Mouse (Mus musculus): Measurements from ENCODE around the gene Ankrd27.
A peak's percentile ranks its signal among the peaks of the same experiment; 100 is the strongest.

The Ankrd27 gene

DNA sequence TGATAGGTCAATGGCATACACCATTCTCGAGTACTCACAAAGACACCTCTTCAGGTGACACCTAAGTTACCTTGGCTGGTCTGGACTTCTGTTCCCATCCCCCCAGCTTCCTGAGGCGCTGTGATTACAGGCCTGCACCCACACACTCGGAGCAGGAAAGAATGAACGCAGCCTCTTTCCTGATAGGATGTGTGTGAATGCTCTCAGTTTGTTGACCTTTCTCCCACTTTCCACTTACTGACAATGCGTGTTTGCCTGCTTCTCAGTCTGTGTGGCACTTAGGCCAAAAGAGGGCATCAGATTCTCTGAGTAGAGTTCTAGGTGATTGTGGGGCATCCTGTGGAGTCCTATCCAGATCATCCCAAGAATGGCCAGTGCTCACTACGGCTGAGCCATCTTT is 54.0 kb downstream of the Ankrd27 start:
- DNase-seq (ENCODE audit: inconsistent ontology term) = no peak

- DNase-seq (ENCODE audit: inconsistent ontology term) = peak; percentile 45
Measured at GRCm38 (mm10) chr7:35646317-35647081, 60.5 kb downstream of the Ankrd27 start.

- DNase-seq (ENCODE audit: inconsistent ontology term) = peak; percentile 94
Measured at GRCm38 (mm10) chr7:35647101-35647698, 61.2 kb downstream of the Ankrd27 start, which contains the start of gene Pdcd5. Gene Pdcd5 (minus strand): TSS chr7:35647521.

GRCm38 (mm10) chr7:35648239-35649069 is 62.4 kb downstream of the Ankrd27 start:
- DNase-seq (ENCODE audit: inconsistent ontology term) = no peak

GRCm38 (mm10) chr7:35649071-35649470 is 63.0 kb downstream of the Ankrd27 start:
- peak; percentile 56 for DNase-seq (ENCODE audit: inconsistent ontology term)

DNA sequence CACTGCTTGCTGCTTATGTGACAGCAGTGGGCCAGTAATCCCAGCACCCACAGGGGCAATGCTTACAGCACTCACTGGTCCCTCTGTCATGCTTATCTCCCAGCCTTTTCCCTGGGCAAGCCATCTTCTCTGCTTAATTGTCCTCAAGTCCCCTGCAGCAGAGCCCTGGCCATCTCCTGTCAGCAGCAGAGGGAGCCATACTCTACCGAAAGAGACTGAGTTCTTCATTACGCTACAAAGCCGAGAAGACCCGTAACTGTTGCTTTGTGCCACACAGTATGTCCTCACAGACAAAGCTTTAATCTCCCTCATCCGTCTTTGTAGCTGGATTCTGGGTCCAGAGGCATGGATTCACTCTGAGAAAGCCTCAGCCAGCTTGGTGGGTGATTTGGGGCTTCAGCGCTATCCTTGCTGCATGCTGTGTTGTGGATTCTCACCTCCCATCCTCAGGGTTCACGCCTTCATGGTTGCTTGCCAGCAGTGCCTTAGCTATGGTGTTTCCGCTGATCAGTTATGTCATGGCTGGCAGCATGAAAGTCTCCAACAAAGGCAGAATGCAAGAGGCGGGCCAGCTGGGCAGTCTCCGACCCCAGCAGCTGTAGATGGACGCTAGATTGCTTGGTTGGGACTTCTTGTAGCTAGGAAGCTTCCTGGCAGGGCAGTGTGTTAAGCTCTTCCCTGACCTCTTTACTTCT is 64.8 kb downstream of the Ankrd27 start:
- DNase-seq (ENCODE audit: inconsistent ontology term) = peak; percentile 29

- no peak for DNase-seq (ENCODE audit: inconsistent ontology term)
Measured at GRCm38 (mm10) chr7:35651583-35652270, 65.7 kb downstream of the Ankrd27 start.

DNA sequence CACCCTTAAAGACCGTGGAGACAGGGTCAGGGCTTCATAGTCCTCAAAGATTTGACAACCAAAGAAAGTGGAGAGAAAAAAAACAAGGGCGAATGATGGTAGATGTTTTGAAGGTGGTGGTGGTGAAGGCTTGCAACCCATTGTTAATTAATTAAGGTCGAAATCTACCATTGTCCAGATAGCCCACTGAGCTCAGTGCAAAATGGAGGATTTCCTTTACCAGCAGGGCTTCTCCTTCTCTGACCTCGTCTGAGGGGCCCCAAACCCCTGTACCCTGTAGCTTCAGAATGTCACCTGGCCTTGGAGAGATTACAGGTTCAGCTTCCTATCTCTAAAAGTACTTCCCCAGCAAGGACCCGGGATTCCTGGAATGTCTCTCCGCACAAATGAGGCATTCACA is 71.8 kb downstream of the Ankrd27 start:
- no peak for DNase-seq (ENCODE audit: inconsistent ontology term)

GRCm38 (mm10) chr7:35659173-35659572 is 73.1 kb downstream of the Ankrd27 start:
- no peak for DNase-seq (ENCODE audit: inconsistent ontology term)

- DNase-seq (ENCODE audit: inconsistent ontology term) = no peak
Measured at GRCm38 (mm10) chr7:35663790-35664376, 77.8 kb downstream of the Ankrd27 start.

- DNase-seq (ENCODE audit: inconsistent ontology term) = no peak
Measured at GRCm38 (mm10) chr7:35668066-35669041, 82.3 kb downstream of the Ankrd27 start.

DNA sequence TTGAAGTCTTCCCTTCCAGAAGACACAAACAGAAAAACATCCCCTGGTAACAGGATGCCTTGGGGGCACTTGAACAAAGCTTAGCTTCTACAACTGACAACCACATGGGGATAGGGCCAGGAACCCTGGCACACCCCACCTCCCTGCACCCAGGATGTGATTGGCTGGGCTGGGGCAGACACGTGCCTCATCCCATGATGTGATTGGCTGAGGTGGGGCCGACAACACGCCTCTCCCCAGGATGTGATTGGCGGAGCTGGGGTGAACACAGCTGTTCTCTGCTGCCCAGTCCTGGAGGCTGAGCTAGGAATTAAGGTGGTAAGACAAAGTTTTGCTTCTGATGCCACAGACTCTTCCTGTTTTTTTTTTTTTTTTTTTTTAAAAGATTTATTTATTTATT is 92.9 kb downstream of the Ankrd27 start:
- no peak for DNase-seq (ENCODE audit: inconsistent ontology term)

DNA sequence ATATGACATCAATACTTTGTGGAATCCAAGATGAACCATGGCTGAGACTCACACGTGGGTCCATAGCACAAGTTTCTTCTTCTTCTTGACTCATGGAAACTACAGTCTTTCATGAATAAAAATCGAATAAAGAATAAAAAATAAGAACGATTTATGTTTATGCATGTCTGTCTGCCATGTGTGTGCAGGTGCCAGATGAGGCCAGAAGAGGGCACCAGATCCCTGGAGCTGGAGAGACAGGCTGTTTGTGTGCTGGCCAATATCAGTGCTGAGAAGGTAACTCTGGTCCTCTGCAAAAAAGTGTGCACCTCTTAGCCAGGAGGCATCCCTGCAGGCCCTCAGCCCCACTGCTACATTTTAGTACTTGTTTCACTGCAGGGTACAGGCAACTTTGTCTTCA is 95.5 kb downstream of the Ankrd27 start:
- DNase-seq (ENCODE audit: inconsistent ontology term) = no peak

DNA sequence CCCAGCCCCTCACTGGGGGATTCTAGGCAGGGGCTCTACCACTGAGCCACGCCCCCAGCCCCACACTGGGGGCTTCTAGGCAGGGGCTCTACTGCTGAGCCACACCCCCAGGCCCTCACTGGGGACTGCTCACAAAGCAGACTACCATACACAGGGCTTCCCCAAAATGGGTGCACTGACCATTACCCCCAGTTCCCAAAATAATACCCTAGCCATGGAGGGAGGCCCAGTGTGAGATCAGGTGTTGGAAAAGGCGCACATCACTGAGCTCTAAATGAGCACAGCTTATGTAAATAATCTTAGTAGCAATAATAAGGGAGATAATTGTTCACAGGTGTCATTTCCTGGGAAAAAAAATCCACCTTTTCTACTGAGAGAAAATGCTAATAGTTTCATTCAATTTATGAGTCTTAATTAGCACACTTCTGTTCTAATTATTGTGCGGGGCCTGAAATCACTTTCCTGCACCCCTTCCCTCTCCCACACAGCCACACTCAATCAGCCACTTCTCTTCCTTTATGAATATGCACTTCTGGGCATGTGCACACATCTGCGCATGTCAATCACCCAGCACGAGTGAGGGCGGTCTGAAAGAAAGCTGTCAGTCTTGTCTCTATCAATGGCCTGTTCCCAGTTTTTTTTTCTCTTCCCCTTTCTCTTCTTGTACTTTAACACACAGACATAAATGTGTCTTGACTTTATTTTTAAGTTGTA is 97.5 kb downstream of the Ankrd27 start:
- DNase-seq (ENCODE audit: inconsistent ontology term) = no peak

DNA sequence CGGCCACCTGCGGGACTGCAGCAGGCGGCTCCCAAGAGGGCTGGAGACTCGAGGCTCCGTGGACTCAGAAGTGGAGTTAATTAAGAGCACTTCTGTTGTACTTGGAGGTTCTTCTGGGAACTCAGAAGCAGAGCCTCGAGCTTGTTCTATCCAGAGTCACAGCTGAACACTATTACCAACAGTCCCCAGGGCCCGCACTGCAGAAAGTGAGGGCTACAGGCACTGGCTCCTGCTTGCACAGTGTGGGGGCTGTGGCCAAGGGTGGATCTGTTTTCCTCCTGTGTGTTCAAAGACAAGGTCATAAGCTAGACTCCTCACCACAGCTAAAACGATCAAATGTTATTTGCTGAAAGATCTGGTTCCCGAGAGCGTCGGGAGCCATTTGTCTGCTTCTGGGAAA is 100.2 kb downstream of the Ankrd27 start:
- no peak for DNase-seq (ENCODE audit: inconsistent ontology term)

- peak; percentile 69 for DNase-seq (ENCODE audit: inconsistent ontology term)
Measured at GRCm38 (mm10) chr7:35686756-35687155, 100.7 kb downstream of the Ankrd27 start.

DNA sequence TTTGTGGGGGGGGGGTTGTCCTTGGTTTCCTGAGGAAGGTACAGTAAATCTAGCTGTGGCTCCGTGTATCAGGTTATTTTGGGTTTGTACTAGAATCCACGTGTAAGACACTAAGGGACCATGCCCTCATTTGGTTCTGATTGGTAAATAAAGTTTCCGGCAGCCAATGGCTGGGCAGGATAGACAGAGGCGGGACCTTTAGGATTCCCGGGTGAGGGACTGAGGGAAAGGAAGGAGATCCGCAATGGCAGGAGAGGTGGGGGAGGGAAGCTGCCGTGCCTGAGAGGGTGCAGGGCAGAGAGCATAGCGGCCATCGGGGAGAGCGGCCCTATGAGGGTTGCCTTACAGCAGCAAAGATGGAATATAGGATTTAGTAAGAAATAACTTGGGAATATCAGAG is 101.2 kb downstream of the Ankrd27 start:
- DNase-seq (ENCODE audit: inconsistent ontology term) = peak; percentile 48

GRCm38 (mm10) chr7:35688276-35688675 is 102.2 kb downstream of the Ankrd27 start:
- DNase-seq (ENCODE audit: inconsistent ontology term) = no peak

All from Muller cell, postnatal 12 days (primary cell).